Mouse (Mus musculus): ENCODE results near the gene Olfr543.

- TF ChIP-seq CTCF (IDR thresholded peaks at IDR 0.05; ENCODE audit: control insufficient read depth, insufficient read depth, insufficient replicate concordance, low read depth, low read length): no peak
- no peak for TF ChIP-seq POLR2A (IDR thresholded peaks at IDR 0.05; ENCODE audit: control insufficient read depth, low read depth, low read length)
Observed at GRCm38 (mm10) chr7:102476601-102477000, 4.9 kb downstream of the Olfr543 start.

Measured in testis, adult 2 months (tissue).